Mouse (Mus musculus) cerebellum, adult 9-11 months (tissue): ENCODE results near the gene Osbp2.

Source experiments
- DNase-seq: peaks from one replicate; pipeline ENCODE4 v3.0.0; 2022

The Osbp2 gene

DNA sequence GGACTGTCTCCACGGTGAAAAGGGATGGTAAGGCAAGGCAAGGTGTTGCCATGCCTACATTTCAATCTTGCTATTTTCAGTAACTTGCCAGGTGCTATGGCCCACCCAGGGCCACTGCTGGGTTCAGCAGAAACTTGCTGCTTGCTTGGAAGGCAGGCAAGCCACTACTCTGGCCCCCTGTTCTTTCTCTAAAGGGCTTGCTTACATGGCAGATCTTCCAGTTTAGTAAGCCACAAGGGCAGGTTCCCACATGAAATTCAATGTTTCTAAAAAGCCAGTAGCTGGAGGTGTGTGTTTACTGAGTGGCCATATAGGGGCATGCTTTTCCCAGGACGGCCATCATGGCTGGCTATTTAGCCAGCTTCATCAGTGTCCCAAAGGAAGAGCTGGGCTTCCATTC lies 172.0 kb downstream of the Osbp2 start:
- no peak for DNase-seq

DNA sequence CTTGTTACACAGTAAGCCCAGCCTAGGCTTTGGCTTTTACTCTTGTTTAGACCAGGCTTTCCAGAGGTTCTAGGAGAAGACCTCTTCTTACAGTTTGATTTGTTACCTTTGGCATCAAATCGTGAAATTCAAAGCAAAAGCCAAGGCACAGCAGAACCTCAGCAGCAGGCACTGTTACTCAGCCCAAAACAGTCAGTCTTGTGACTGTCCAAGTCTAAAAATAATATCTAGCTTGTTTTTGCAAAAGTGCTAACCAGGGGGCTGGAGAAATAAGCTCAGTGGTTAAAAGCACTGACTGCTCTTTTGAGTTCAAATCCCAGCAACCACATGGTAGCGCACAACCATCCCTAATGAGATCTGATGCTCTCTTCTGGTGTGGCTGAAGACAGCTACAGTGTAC lies 176.8 kb downstream of the Osbp2 start:
- no peak for DNase-seq

DNA sequence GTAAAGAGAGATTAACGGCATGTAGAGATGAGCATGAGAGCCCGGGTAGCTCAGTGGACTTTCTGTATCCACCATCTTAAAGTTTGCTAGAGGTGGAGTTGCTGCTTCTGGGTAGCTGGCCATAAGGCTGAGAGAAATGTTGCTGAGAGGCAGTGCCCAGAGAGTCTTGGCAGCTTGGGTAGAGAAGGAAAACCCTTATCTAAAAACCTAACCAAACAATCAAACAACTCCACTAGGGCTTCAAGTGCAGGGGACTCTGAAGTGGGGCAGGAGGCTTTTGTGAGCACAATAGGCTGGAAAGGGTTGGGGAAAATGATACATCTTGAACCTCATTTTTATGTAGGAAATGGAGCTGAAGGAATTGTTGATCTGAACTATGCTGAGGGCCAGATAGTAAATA lies 177.4 kb downstream of the Osbp2 start:
- no peak for DNase-seq

DNA sequence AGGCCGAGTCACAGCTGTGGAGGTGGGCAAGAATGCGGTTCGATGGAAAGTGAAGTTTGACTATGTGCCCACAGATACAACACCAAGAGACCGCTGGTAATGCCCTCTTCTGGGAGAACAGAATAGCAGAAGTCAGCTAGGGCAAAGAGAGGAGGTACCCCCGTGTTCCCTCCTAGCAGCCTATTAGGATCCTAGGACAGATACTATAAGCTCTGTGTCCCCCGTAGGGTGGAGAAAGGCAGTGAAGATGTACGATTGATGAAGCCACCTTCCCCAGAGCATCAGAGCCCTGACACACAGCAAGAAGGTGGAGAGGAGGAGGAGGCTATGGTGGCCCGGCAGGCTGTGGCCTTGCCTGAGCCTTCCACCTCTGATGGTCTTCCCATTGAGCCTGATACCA lies 178.3 kb downstream of the Osbp2 start:
- DNase-seq, result no peak

- DNase-seq, result no peak
Observed at GRCm38 (mm10) chr11:3684723-3685430, 178.8 kb downstream of the Osbp2 start.

GRCm38 (mm10) chr11:3684232-3684631 lies 179.5 kb downstream of the Osbp2 start:
- DNase-seq, result no peak

DNA sequence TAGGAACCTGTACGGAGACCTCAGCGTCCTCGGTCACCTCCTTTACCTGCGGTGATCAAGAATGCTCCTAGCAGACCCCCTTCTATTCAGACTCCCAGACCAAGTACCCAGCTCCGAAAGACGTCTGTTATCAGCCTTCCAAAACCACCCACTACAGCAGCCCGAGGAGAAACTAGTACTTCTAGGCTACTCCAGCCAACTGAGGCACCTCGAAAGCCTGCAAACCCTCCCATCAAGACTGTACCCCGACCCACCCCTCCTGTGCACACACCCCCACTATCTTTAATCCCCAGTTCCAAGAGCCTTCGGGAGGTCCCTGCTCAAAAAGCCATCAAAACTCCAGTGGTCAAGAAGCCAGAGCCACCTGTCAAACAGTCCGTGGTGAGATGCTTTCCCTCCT lies 180.0 kb downstream of the Osbp2 start:
- no peak for DNase-seq

GRCm38 (mm10) chr11:3679771-3680170 lies 183.9 kb downstream of the Osbp2 start:
- DNase-seq, result no peak

GRCm38 (mm10) chr11:3677204-3677603 lies 186.5 kb downstream of the Osbp2 start:
- DNase-seq, result no peak

DNA sequence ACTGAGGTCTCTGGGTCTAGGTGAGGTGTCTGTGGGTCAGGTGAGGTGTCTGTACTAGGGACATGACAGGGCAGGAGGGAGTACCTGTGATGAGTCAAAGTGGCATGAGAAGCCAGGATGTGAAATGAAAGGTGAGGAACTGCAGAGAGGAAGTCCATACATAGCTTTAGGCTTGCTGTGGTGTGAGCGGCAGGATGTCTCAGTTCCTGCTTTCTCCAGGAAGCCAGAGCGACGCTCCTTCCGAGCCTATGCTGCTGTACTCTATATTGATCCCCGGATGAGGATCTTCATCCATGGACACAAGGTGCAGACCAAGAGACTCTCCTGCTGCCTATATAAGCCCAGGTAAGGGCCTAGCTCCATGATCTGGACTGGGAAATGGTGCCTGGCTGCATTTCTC lies 187.3 kb downstream of the Osbp2 start:
- no peak for DNase-seq

GRCm38 (mm10) chr11:3674545-3674944 lies 189.2 kb downstream of the Osbp2 start:
- DNase-seq, result no peak

- no peak for DNase-seq
Observed at GRCm38 (mm10) chr11:3671000-3671628, 192.6 kb downstream of the Osbp2 start.

GRCm38 (mm10) chr11:3669849-3670248 lies 193.9 kb downstream of the Osbp2 start:
- no peak for DNase-seq

DNA sequence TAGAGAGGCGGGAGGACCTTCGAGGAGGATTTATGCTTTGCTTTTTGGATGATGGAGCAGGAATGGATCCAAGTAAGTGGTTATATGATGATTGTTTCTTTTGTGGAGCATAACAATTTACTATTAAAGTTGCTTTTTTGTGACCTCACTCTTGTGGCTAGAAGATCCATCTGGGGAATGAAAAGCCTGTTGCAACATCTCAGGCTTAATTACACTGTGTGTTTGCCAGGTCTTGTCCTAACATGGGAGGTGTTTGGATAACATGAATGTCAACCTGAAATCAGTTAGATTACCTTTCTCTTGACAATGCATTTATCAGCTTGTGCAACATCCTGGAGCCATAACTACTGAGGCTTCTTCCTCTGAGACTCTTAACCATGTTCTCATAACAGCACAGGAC lies 194.9 kb downstream of the Osbp2 start:
- DNase-seq, result no peak

DNA sequence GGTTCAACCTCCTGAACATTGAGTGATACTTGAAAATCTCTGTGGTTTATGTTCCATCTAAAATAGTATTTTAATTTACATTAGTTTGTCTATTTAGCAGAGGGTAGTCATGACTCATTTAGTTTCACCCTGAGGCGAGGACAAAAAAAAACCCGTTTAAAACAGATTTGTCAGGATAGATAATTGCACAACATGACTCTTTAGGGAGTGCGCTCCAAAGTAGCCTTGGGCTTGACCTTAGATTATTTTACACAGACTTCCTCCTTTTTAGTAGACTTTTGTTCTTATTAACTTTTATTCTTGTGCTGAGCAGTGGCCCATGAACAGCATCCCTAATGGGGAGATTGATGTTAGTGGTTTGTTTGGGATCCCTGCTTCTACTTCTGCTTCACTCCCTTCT lies 196.2 kb downstream of the Osbp2 start:
- no peak for DNase-seq

DNA sequence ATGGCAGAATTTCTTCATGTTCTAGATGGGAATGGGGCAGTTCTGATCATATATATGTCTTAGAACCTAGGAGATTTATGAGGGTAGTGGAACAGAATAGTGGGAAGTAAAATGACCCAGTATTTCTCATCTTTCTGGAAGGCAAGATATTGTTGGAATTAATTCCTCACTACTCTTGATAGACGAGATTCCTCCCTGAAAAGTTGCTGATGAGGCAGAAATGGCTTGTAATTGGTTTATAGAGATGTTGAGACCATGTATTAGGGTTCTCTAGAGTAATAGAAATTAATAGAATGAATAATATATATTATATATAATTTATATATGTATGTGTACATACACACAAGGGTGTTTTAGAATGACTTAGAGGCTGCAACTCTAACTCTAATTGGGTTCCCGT lies 201.7 kb downstream of the Osbp2 start:
- no peak for DNase-seq
